Mouse (Mus musculus) heart, adult 18-20 months (tissue): ENCODE results near the gene Trp53. TPM values are rescaled to one million over a fixed set of nuclear protein-coding genes. Genes with fewer than 3 reads are reported as not detected.
"Not testable (repeated sequence)": the region's sequence is repeated elsewhere in the genome, so short reads cannot be mapped to it uniquely, and the experiment has no call there.

Experiments used
- DNase-seq, 2 experiments: peaks; one replicate each; pipeline ENCODE4 v3.0.0; 2021 to 2022; ENCODE audit warnings: mixed read lengths in 1 of 2
- microRNA-seq, 2 experiments: library from miRNA; unstranded; fragments of <30 nt; microRNA quantifications; one replicate each; pipeline ENCODE4 v1.2.0; 2022
- total RNA-seq, 2 experiments: library from RNA; stranded (reverse); gene quantifications; 2 replicates each; pipeline ENCODE4 v1.2.3; 2021

The Trp53 gene
- total RNA-seq, 2 experiments from 2014 or later: 15.0 to 15.5 TPM

DNA sequence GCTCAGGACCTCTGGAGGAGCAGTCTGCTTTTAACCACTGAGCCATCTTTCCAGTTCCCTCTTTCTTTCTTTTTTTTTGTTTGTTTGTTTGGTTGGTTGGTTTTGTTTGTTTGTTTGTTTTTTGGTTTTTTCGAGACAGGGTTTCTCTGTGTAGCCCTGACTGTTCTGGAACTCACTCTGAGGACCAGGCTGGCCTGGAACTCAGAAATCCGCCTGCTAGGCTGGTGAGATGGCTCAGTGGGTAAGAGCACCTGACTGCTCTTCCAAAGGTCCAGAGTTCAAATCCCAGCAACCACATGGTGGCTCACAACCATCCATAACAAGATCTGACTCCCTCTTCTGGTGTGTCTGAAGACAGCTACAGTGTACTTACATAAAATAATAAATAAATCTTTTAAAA, 44.2 kb downstream of the Trp53 start:
- DNase-seq: not testable (repeated sequence)

GRCm38 (mm10) chr11:69628286-69628685, 48.1 kb downstream of the Trp53 start:
- peak; percentile 62 to 87 for DNase-seq

DNA sequence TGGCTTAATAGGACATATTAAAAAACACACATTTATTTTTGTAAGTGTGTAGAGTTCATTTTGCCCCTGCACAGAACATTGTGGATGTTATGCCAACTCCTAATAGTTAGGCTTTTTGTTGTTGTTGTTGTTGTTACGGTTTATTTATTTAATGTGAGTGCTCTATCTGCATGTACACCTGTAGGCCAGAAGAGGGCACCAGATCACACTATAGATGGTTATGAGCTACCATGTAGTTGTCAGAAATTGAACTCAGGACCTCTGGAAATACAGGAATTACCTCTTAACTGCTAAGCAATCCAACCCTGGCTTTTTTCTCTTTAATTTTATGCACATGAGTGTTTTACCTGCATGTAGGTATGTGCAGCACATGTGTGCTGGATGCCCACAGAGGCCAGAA, 49.6 kb downstream of the Trp53 start:
- DNase-seq: no peak

DNA sequence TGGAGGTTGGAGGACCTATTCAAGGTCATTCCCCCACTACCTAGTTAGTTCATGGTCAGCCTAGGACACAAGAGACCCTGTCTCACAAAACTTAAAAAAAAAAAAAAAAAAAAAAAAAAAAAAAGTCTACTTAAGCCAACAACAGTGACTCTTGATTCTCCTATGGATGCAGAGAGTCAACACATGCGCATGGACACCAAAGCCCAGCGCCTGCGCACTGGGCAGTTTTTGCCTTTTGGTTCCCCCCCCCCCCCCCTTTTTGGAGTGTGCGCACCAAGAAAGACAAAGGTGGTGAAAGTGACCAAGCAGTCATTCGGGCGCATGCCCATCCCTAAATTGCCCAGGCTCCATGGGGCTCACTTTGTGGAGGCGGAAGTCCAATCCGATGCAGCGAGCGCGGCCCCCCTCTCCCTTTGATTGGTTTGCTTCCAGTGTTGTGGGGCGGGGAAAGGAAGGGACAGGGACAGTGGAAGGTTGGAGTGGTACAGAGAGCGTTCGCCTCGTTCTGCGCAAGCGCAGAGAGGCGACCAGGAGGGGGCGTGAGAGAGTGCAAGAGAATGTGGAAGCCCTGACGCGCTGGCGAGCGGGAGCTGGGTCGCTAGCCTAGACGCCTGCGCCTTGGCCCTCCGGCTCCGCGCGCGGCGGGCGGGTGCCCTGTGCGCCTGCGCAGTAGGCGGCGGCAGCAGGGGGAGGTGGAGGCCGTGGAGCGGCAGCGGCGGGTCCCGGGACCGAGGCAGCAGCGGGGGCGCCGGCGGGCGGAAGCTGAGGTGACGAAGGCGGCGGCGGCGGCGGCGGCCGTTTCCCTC, 52.3 kb downstream of the Trp53 start, which contains the start of gene Fxr2:
Gene Fxr2, plus strand, starts transcription at position 707 of the 806 bp plus-strand sequence.
- peak; percentile 100 for DNase-seq

DNA sequence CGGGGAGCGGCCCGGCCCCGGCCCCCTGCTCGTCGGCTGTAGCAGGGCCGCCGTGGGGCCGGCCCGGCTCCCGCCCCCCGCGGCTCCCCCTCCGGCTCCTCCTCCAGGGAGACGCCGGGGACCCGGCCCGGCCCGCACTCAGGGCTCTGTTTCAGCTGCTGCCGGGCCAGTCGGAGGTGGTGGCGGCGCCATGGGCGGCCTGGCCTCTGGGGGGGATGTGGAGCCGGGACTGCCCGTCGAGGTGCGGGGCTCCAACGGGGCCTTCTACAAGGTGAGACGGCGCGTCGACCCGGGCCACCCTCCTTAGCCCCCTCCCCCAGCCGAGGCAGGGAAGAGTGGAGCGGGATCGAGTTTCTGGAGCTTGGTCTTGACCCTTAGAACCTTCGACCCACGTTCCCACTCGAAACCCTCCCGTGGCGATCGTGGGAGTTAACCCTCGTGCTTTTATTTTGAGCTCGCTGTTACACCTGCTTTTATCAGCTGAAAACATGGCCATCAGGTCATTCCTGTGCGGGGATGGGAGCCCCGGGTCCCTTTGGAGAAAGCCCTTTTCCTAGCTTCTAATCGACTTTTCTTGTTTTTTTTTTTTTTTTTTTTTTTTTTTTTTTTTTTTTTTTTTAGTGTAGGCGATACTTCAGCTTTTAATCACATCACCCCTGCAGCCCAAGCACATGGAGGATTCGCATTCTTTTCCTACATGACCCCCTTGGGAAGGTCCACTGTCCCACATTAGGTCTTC, 53.1 kb downstream of the Trp53 start:
- DNase-seq: no peak

DNA sequence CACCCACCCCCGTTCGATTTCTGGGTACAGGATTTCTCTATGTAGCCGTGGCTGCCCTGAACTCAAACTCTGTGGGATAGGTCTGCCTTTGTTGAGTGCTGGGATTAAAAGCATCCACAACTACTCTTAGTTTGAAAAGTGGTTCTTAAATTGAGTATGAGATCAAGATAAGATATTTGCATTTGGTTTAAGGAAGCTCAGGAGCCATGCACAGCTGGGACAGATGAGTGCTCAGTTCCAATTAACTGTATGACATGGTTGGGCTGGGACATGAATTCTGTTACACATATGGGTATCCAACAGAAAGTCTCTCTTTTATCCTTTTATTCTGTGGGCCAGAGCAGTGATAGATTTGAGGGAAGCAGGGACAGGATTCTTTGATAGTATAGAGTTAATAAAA, 55.3 kb downstream of the Trp53 start:
- DNase-seq: no peak

Small RNA genes lying within 50 kb of the gene (microRNA-seq; reads per million reads assigned to microRNA genes)
- 0 reads per million in 2 experiments for gene Mir467f

Other genes with a start within 250 kb of the Trp53 start
- gene Rnf227, start 239.9 kb upstream of the Trp53 start, total RNA-seq: under 1 TPM; 0.41 to 0.57 TPM
- 10 to 100 TPM; 16.2 to 26.3 TPM for gene Chd3, start 211.0 kb upstream of the Trp53 start, total RNA-seq
- gene Naa38, start 184.9 kb upstream of the Trp53 start, total RNA-seq: 100 to 1,000 TPM; 112 to 118 TPM
- gene Cyb5d1, start 184.7 kb upstream of the Trp53 start, total RNA-seq: 10 to 100 TPM; 30.2 to 32.2 TPM
- gene Tmem88, start 182.1 kb upstream of the Trp53 start, total RNA-seq: 10 to 100 TPM; 10.3 to 14.3 TPM
- 10 to 100 TPM; 15.8 to 18.0 TPM for gene Kdm6b, start 166.7 kb upstream of the Trp53 start, total RNA-seq
- gene Dnah2, start 31.2 kb upstream of the Trp53 start, total RNA-seq: under 1 TPM; 0.10 to 0.51 TPM
- gene Efnb3, start 20.2 kb upstream of the Trp53 start, total RNA-seq: 100 to 1,000 TPM; 111 to 140 TPM
- gene Wrap53, start 104 bp upstream of the Trp53 start, total RNA-seq: 1 to 10 TPM; 5.0 to 5.4 TPM
- gene Atp1b2, start 25.6 kb downstream of the Trp53 start, total RNA-seq: 10 to 100 TPM; 15.2 to 16.4 TPM
- not detected for gene Shbg, start 37.5 kb downstream of the Trp53 start, total RNA-seq
- gene Sat2, start 41.7 kb downstream of the Trp53 start, total RNA-seq: 1 to 10 TPM; 3.3 to 3.8 TPM
- 10 to 100 TPM; 91.3 to 97.2 TPM for gene Fxr2, start 52.6 kb downstream of the Trp53 start, total RNA-seq
- not detected for gene Sox15, start 75.0 kb downstream of the Trp53 start, total RNA-seq
- gene Mpdu1, start 82.3 kb downstream of the Trp53 start, total RNA-seq: 10 to 100 TPM; 12.3 to 15.6 TPM
- 10 to 100 TPM in 1 of 2 experiments, 1 to 10 TPM in 1; 7.3 to 10.5 TPM for gene Cd68, start 85.8 kb downstream of the Trp53 start, total RNA-seq
- 100 to 1,000 TPM; 185 to 188 TPM for gene Eif4a1, start 92.1 kb downstream of the Trp53 start, total RNA-seq
- gene Senp3, start 101.7 kb downstream of the Trp53 start, total RNA-seq: 10 to 100 TPM; 27.3 to 35.1 TPM
- 1 to 10 TPM; 1.5 to 1.7 TPM for gene Tnfsf13, start 105.4 kb downstream of the Trp53 start, total RNA-seq
- 10 to 100 TPM; 16.9 to 17.1 TPM for gene Tnfsf12, start 115.5 kb downstream of the Trp53 start, total RNA-seq
- gene Tnfsfm13, start 115.7 kb downstream of the Trp53 start, total RNA-seq: 1 to 10 TPM; 2.5 to 4.1 TPM
- gene Polr2a, start 178.3 kb downstream of the Trp53 start, total RNA-seq: 10 to 100 TPM; 27.4 to 33.4 TPM
- gene Slc35g3, start 181.6 kb downstream of the Trp53 start, total RNA-seq: not detected
- gene Zbtb4, start 185.6 kb downstream of the Trp53 start, total RNA-seq: 10 to 100 TPM; 41.7 to 44.7 TPM
- 1 to 10 TPM; 2.0 to 4.6 TPM for gene Chrnb1, start 215.6 kb downstream of the Trp53 start, total RNA-seq
- gene Fgf11, start 221.5 kb downstream of the Trp53 start, total RNA-seq: 1 to 10 TPM; 2.6 to 3.0 TPM
- under 1 TPM; 0.17 to 0.49 TPM for gene Tmem102, start 225.3 kb downstream of the Trp53 start, total RNA-seq
- gene Gm39566, start 234.9 kb downstream of the Trp53 start, total RNA-seq: not detected
- not detected for gene Spem2, start 238.1 kb downstream of the Trp53 start, total RNA-seq
- not detected for gene Spem1, start 241.8 kb downstream of the Trp53 start, total RNA-seq